Mouse (Mus musculus): ENCODE measurements around the gene Kdm4b.
A peak's percentile ranks its signal among the peaks of the same experiment; 100 is the strongest.

The Kdm4b gene

GRCm38 (mm10) chr17:56298238-56298637 is 27.6 kb upstream of the Kdm4b start:
- no peak for DNase-seq (ENCODE audit: low spot score)

- no peak for DNase-seq (ENCODE audit: low spot score)
Measured at GRCm38 (mm10) chr17:56300186-56300585, 25.7 kb upstream of the Kdm4b start, which contains the start of gene Arrdc5. Arrdc5 (minus strand) TSS chr17:56300286.

GRCm38 (mm10) chr17:56302363-56302996 is 23.4 kb upstream of the Kdm4b start:
- DNase-seq (ENCODE audit: low spot score): no peak

- peak; percentile 60 for DNase-seq (ENCODE audit: low spot score)
Measured at GRCm38 (mm10) chr17:56303160-56303846, 22.6 kb upstream of the Kdm4b start, which contains the start of gene Uhrf1. Uhrf1 (plus strand) TSS chr17:56303321.

- peak; percentile 93 for DNase-seq (ENCODE audit: low spot score)
Measured at GRCm38 (mm10) chr17:56303847-56304586, 21.8 kb upstream of the Kdm4b start.

- no peak for DNase-seq (ENCODE audit: low spot score)
Measured at GRCm38 (mm10) chr17:56304718-56305117, 21.1 kb upstream of the Kdm4b start.

GRCm38 (mm10) chr17:56305156-56305555 is 20.7 kb upstream of the Kdm4b start:
- DNase-seq (ENCODE audit: low spot score): no peak

- no peak for DNase-seq (ENCODE audit: low spot score)
Measured at GRCm38 (mm10) chr17:56305826-56306225, 20.0 kb upstream of the Kdm4b start.

- no peak for DNase-seq (ENCODE audit: low spot score)
Measured at GRCm38 (mm10) chr17:56308088-56308487, 17.8 kb upstream of the Kdm4b start.

- no peak for DNase-seq (ENCODE audit: low spot score)
Measured at GRCm38 (mm10) chr17:56309191-56309945, 16.5 kb upstream of the Kdm4b start.

- no peak for DNase-seq (ENCODE audit: low spot score)
Measured at GRCm38 (mm10) chr17:56324419-56324818, 1.4 kb upstream of the Kdm4b start.

GRCm38 (mm10) chr17:56326153-56327147 is 588 bp downstream of the Kdm4b start:
- DNase-seq (ENCODE audit: low spot score): no peak

GRCm38 (mm10) chr17:56329267-56329666 is 3.4 kb downstream of the Kdm4b start:
- no peak for DNase-seq (ENCODE audit: low spot score)

- DNase-seq (ENCODE audit: low spot score): no peak
Measured at GRCm38 (mm10) chr17:56330345-56330744, 4.5 kb downstream of the Kdm4b start.

- no peak for DNase-seq (ENCODE audit: low spot score)
Measured at GRCm38 (mm10) chr17:56331256-56331655, 5.4 kb downstream of the Kdm4b start.

- no peak for DNase-seq (ENCODE audit: low spot score)
Measured at GRCm38 (mm10) chr17:56332987-56333386, 7.1 kb downstream of the Kdm4b start.

- DNase-seq (ENCODE audit: low spot score): peak; percentile 60
Measured at GRCm38 (mm10) chr17:56337190-56337589, 11.3 kb downstream of the Kdm4b start.

GRCm38 (mm10) chr17:56337791-56338190 is 11.9 kb downstream of the Kdm4b start:
- no peak for DNase-seq (ENCODE audit: low spot score)

GRCm38 (mm10) chr17:56338909-56339308 is 13.0 kb downstream of the Kdm4b start:
- DNase-seq (ENCODE audit: low spot score): no peak

GRCm38 (mm10) chr17:56340717-56341116 is 14.9 kb downstream of the Kdm4b start:
- no peak for DNase-seq (ENCODE audit: low spot score)

GRCm38 (mm10) chr17:56343466-56343865 is 17.6 kb downstream of the Kdm4b start:
- DNase-seq (ENCODE audit: low spot score): no peak
